Mouse (Mus musculus) granulocyte monocyte progenitor cell, adult 5-6 weeks (primary cell): ENCODE results near the gene Apbb2. TPM values are rescaled to one million over a fixed set of nuclear protein-coding genes. Genes with fewer than 3 reads are reported as not detected.

Experiments
- ATAC-seq: replicated peaks from 2 replicates; pipeline ENCODE4 v1.8.0; 2016; ENCODE audit warnings: mild to moderate bottlenecking, moderate TSS enrichment, inconsistent platforms; ENCODE audit not compliant: poor library complexity, severe bottlenecking
- total RNA-seq, 2 experiments: library from RNA; stranded (forward) in 1 of 2; stranded (reverse) in 1 of 2; fragments of 200-712, 200-1000 nt in 1 of 2; fragments of >200 nt in 1 of 2; fragmentation: Nextera tagmentation in 1 of 2; gene quantifications; 2 replicates each; pipeline ENCODE4 v1.2.3; 2014 to 2017

The Apbb2 gene
- 0.52 and 0.90 TPM in 2 replicates for total RNA-seq (2014; fragmentation: Nextera tagmentation)
- total RNA-seq (2017) = 0.26 and 0.31 TPM in 2 replicates

DNA sequence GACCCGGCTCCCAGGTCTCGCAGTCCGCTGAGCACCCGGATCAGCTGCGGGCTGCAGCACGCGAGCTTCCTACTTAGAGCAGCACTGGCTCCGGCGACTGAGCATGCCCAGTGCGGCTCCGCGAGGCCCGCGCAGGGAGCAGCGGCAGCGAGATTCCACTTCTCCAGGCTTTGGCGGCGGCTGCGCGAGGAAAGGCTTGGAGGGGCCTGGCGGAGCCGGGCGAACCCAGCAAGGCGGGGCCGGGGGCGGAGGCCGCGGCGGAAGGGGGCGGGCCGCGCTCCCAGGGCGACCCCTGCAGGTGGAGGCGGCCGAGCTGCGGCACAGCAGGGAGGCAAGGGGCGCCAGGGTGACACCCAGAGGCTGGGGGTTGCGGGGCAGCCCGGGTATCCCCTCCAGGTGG, at the start of gene Apbb2:
Gene Apbb2 (minus strand): TSS at position 188 of the 400 bp plus-strand sequence.
- ATAC-seq = peak; percentile 86

DNA sequence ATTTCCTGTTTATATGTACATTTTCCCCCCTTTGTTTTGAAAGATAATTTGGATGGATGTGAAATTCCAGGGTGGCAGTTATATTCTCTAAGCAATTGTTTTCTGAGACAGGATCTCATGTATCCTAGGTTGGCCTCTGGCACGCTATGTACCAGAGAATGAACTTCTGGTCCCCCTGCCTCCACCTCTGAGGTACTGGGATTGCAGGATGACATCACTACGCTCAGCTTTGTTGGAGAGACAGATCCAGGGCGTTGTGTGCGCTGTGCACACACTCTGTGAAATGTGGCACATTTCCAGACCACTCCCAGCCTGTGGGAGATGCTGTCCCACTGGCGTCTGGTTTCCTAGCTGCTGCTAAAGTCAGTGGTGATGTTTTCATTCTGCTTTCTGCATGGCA, 35.6 kb upstream of the Apbb2 start:
- ATAC-seq = no peak

GRCm38 (mm10) chr5:66647504-66647903, 28.9 kb upstream of the Apbb2 start:
- ATAC-seq = no peak

GRCm38 (mm10) chr5:66643260-66643659, 24.7 kb upstream of the Apbb2 start:
- ATAC-seq = peak; percentile 46

GRCm38 (mm10) chr5:66642156-66642555, 23.6 kb upstream of the Apbb2 start:
- 0 out of 2 replicates have a peak, but pooled peaks have one; percentile 5 for ATAC-seq

DNA sequence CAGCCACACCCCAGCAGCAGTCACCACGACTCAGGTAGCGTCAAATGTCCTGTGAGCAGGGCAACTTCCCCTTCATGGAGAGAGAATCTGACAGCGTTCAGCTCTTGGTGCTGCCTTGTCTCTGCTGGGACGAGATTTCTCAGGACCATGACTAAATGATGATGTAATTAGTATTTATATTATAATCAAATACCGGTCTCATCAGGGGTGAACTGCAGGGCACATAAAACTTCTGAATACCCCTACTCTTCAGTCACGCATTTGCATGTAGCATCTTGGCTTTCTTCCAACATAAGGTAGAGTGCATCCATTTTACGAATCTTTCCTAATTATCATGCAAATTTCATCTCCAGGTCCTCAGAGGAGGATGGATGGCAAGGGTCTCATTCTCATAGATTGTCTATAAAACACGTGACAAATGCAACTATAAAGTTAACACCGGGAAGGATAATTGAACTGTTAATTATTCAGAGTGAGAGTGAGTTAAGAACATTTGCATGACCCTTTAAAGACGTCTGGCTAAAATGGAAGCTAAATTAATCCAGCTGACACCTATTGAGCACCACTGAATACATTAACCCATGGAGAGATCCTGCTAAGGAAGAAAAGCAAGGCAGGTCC, 17.0 kb upstream of the Apbb2 start:
- ATAC-seq = no peak

DNA sequence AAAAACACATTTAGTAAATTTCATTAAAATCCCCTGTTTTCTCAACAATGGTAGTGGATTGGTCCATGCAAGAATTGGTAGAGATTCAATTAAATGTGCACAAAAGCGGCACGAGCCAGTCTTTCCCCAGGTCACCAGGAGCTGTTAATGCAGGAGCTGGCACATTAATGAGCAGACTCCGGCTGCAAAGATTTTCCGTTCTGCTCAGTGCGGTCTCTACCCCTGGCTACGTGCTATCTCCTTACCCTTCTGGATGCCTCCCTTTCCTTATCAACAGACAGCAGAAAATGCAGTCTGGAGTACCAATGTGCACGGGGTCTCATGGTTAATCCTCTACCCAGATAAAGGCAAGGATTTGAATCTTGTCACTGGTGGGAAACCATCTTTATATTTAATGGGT, 9.2 kb upstream of the Apbb2 start:
- no peak for ATAC-seq

DNA sequence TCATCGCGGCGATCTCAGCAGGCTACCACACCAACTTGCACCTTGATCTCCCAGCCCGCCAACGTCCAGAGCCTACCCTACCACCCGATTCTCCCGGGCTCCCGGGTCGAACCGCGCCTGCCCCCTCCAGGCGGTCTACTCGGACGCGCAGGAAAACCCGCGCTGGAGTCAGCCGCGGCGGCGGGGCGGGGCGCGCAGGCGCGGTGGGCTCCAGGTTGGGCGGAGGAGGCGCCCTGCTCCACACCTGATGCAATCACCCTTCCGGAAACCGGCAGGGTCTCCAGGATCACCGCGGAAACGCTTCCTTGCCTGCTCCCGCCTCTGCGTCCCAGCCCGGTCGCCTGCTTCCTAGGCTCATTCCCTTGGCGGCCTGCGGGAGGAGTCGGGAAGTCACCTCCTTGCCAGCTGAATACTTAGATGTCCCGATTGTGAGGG, 1.6 kb upstream of the Apbb2 start:
- ATAC-seq = peak; percentile 42

- ATAC-seq = no peak
Measured at GRCm38 (mm10) chr5:66619675-66620074, 1.1 kb upstream of the Apbb2 start.

- ATAC-seq = no peak
Measured at GRCm38 (mm10) chr5:66619195-66619594, 611 bp upstream of the Apbb2 start.

DNA sequence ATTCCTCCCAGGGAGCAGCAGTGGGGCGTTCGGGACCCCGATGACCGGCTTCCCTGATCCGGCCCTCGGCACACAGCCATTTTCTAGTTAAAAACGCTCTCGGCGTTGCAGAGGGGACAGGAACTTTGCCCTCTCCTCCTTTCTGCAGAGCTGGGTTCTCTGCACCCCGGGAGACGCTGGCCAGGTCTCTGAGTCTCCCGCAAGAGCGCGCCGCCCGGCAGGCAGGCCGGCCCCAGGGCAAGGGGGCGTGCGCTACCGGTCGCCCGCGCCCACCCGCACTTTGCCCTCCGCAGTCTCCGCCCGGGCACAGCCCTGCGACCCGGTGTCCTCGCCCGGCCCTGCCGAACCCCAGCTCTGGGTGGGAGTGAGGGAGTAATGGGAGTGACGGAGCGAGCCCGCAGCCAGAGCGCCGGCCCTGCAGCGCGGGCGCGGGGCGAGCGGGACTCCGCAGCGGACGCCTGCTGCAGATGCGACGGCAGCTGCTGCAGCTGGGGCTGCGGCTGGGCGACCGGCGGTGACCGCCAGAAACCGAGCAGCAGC, 593 bp downstream of the Apbb2 start:
- ATAC-seq = peak; percentile 9; the same call in 1 of the 2 replicates

GRCm38 (mm10) chr5:66614940-66615339, 3.6 kb downstream of the Apbb2 start:
- no peak for ATAC-seq

- ATAC-seq = no peak
Measured at GRCm38 (mm10) chr5:66613725-66614124, 4.9 kb downstream of the Apbb2 start.

GRCm38 (mm10) chr5:66612964-66613363, 5.6 kb downstream of the Apbb2 start:
- ATAC-seq = no peak

DNA sequence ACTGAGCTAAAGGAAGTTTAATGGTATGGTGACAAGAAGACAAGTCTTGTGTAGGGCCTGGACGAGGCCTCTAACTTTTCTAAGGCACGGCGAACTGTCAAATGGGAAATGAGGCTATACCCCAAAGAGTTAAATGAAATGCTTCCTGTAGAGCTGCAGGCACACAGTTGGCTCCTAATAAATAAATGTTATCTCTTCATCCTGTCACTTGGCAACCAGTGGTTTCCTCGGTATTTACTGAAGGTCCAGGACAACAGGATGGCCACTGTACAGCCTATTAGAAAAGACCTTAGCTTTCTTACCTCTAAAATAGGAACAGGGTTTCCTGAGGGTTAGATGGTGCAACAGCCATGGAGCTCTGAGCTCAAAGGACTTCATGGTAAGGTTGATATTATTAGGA, 6.7 kb downstream of the Apbb2 start:
- no peak for ATAC-seq

GRCm38 (mm10) chr5:66611361-66611760, 7.2 kb downstream of the Apbb2 start:
- no peak for ATAC-seq

GRCm38 (mm10) chr5:66610270-66610669, 8.3 kb downstream of the Apbb2 start:
- ATAC-seq = no peak

DNA sequence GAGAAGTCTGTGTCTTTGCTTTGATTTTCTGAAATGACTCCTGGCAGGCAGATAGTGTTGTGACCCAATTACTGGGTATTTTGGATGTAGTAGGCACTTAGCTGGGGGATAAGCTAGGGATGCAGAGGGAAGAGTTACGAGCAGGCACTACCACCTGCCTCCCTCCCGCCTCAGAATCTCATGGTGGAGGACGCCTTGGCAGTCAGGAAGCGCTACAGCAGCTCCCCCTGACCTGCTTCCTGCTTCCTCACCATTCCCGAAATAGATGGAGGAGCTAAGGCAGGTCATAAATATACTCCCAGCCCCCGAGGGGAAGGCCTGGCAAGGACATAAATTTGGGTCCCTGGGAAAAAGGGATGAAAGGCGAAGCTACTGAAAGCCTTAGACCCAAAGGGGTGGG, 9.3 kb downstream of the Apbb2 start:
- no peak for ATAC-seq

DNA sequence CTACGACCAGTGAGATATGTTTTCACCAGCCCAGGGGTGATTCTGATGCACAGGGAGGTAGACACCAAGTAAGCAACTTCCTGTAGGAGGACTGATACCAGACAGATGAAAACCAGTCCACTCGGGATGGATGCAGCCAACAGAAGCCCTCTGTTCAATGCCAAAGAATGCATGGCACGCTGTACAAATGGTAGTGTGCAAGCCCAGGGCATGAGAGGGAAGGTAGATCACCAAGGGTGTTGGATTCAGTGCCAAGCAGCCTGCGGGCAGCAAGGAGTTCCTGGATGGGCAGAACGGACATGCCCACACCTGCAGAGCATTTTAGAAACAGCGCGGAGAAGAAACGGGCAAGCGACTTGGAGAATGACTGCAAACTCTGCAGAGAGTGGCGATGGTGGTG, 10.8 kb downstream of the Apbb2 start:
- ATAC-seq = no peak

DNA sequence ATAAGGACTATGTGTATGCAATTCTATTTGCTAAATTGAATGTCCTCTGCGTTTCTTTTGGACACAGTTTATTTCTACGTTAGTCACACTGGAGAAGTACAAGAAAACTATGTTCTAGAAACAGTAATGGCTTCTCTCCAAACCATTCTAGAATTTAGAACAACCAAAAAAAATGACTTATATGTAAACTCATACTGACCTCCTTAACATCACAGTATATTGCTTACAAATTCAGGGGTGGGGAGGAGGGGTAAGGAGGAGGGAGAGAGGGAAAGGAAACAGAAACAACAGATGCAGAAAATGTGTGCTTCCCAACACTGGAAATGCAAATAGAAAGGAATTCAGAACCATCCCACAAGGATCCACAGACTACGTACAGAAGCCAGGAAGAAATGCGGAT, 11.4 kb downstream of the Apbb2 start:
- no peak for ATAC-seq

GRCm38 (mm10) chr5:66605636-66606035, 12.9 kb downstream of the Apbb2 start:
- ATAC-seq = no peak

DNA sequence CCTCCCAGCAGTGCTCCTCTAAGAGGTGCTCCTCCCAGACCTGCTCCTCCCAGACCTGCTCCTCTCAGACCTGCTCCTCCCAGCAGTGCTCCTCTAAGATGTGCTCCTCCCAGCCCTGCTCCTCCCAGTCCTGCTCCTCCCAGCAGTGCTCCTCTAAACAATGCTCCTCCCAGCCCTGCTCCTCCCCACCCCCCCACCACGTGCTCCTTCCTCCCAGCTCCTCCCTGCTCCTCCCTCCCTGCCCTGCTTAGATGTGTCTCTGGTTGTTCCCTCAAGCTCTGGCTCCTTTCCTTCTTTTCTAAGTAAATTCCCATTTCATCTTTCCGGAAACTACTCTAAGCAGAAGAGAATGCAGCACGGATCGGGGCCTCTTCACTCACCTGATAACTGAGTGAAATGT, 14.2 kb downstream of the Apbb2 start:
- ATAC-seq = no peak
